Mouse (Mus musculus) granulocyte monocyte progenitor cell, adult 5-6 weeks (primary cell): Measurements from ENCODE around the gene Cel. TPM values are rescaled to one million over a fixed set of nuclear protein-coding genes. Genes with fewer than 3 reads are reported as not detected.
A peak's percentile ranks its signal among the peaks of the same experiment; 100 is the strongest.
"Not testable (repeated sequence)": the region's sequence is repeated elsewhere in the genome, so short reads cannot be mapped to it uniquely, and the experiment has no call there.

Experiments
- ATAC-seq: replicated peaks from 2 replicates; pipeline ENCODE4 v1.8.0; 2016; ENCODE audit warnings: mild to moderate bottlenecking, moderate TSS enrichment, inconsistent platforms; ENCODE audit not compliant: poor library complexity, severe bottlenecking
- total RNA-seq, 2 experiments: library from RNA; stranded (forward) in 1 of 2; stranded (reverse) in 1 of 2; fragments of 200-712, 200-1000 nt in 1 of 2; fragments of >200 nt in 1 of 2; fragmentation: Nextera tagmentation in 1 of 2; gene quantifications; 2 replicates each; pipeline ENCODE4 v1.2.3; 2014 to 2017

The Cel gene
- total RNA-seq, 2 experiments from 2014 or later = not detected

- ATAC-seq = peak; percentile 73
Observed at GRCm38 (mm10) chr2:28523643-28524117, 39.5 kb downstream of the Cel start.

- ATAC-seq = no peak
Observed at GRCm38 (mm10) chr2:28522166-28522565, 41.0 kb downstream of the Cel start.

GRCm38 (mm10) chr2:28521571-28522151, 41.5 kb downstream of the Cel start:
- ATAC-seq = no peak

- ATAC-seq = no peak
Observed at GRCm38 (mm10) chr2:28520581-28520980, 42.6 kb downstream of the Cel start.

GRCm38 (mm10) chr2:28518231-28518630, 45.0 kb downstream of the Cel start:
- ATAC-seq = no peak

GRCm38 (mm10) chr2:28517206-28517909, 45.8 kb downstream of the Cel start:
- ATAC-seq = peak; percentile 67

GRCm38 (mm10) chr2:28514489-28514888, 48.7 kb downstream of the Cel start:
- ATAC-seq = peak; percentile 67

- no peak for ATAC-seq
Observed at GRCm38 (mm10) chr2:28513431-28514370, 49.5 kb downstream of the Cel start.

- ATAC-seq = peak; percentile 28
Observed at GRCm38 (mm10) chr2:28512798-28513401, 50.3 kb downstream of the Cel start, which contains the start of gene Ralgds. Ralgds (plus strand) TSS chr2:28513125.

GRCm38 (mm10) chr2:28511600-28511999, 51.6 kb downstream of the Cel start:
- ATAC-seq = not testable (repeated sequence)

- ATAC-seq = no peak
Observed at GRCm38 (mm10) chr2:28506291-28506690, 56.9 kb downstream of the Cel start.

GRCm38 (mm10) chr2:28505795-28506194, 57.4 kb downstream of the Cel start, which contains the start of gene Gm10134:
Gm10134 (plus strand) TSS chr2:28506095.
- ATAC-seq = no peak

Other genes starting within 250 kb of the Cel start
- gene Ppp1r26, start 116.6 kb downstream of the Cel start, total RNA-seq (2014; fragmentation: Nextera tagmentation) = 0.80 and 2.1 TPM in 2 replicates
- 1.2 and 1.9 TPM in 2 replicates for gene Ppp1r26, start 116.6 kb downstream of the Cel start, total RNA-seq (2017)
- gene 1700007K13Rik, start 97.1 kb downstream of the Cel start, total RNA-seq (2014; fragmentation: Nextera tagmentation) = not detected in 2 replicates
- gene 1700007K13Rik, start 97.1 kb downstream of the Cel start, total RNA-seq (2017) = not detected in 2 replicates
- gene Mrps2, start 95.3 kb downstream of the Cel start, total RNA-seq (2014; fragmentation: Nextera tagmentation) = 61.3 and 62.9 TPM in 2 replicates
- gene Mrps2, start 95.3 kb downstream of the Cel start, total RNA-seq (2017) = 29.3 and 33.0 TPM in 2 replicates
- not detected in 2 replicates for gene Gbgt1, start 66.5 kb downstream of the Cel start, total RNA-seq (2014; fragmentation: Nextera tagmentation)
- gene Gbgt1, start 66.5 kb downstream of the Cel start, total RNA-seq (2017) = not detected in 2 replicates
- not detected in 2 replicates for gene Gm10134, start 57.3 kb downstream of the Cel start, total RNA-seq (2014; fragmentation: Nextera tagmentation)
- gene Gm10134, start 57.3 kb downstream of the Cel start, total RNA-seq (2017) = not detected in 2 replicates
- 2.1 and 7.9 TPM in 2 replicates for gene Ralgds, start 50.3 kb downstream of the Cel start, total RNA-seq (2014; fragmentation: Nextera tagmentation)
- 2.8 and 4.6 TPM in 2 replicates for gene Ralgds, start 50.3 kb downstream of the Cel start, total RNA-seq (2017)
- gene Gtf3c5, start 20.3 kb upstream of the Cel start, total RNA-seq (2014; fragmentation: Nextera tagmentation) = 25.9 and 31.5 TPM in 2 replicates
- 12.6 and 16.5 TPM in 2 replicates for gene Gtf3c5, start 20.3 kb upstream of the Cel start, total RNA-seq (2017)
- gene Gfi1b, start 58.6 kb upstream of the Cel start, total RNA-seq (2014; fragmentation: Nextera tagmentation) = 1.4 TPM in 1 of 2 replicates, not detected in the other
- 1.9 and 2.0 TPM in 2 replicates for gene Gfi1b, start 58.6 kb upstream of the Cel start, total RNA-seq (2017)
- 17.4 and 23.7 TPM in 2 replicates for gene Tsc1, start 77.8 kb upstream of the Cel start, total RNA-seq (2014; fragmentation: Nextera tagmentation)
- 11.1 and 12.4 TPM in 2 replicates for gene Tsc1, start 77.8 kb upstream of the Cel start, total RNA-seq (2017)
- 5.0 TPM in 1 of 2 replicates, not detected in the other for gene Spaca9, start 136.3 kb upstream of the Cel start, total RNA-seq (2014; fragmentation: Nextera tagmentation)
- gene Spaca9, start 136.3 kb upstream of the Cel start, total RNA-seq (2017) = 4.8 and 4.9 TPM in 2 replicates
- gene Ak8, start 136.8 kb upstream of the Cel start, total RNA-seq (2014; fragmentation: Nextera tagmentation) = not detected in 2 replicates
- gene Ak8, start 136.8 kb upstream of the Cel start, total RNA-seq (2017) = not detected in 2 replicates